Mouse (Mus musculus): ENCODE measurements around the gene Szrd1. TPM values are rescaled to one million over a fixed set of nuclear protein-coding genes. Genes with fewer than 3 reads are reported as not detected.

Szrd1 gene
- polyA plus RNA-seq, 1 experiment from 2014 or later: 33.4 TPM

- no peak for ATAC-seq
- peak overlapping the region; percentile 28; the same call in 1 of the 2 replicates for H3K27ac ChIP-seq (ENCODE audit: low read length)
These were observed 10.3 kb downstream of the Szrd1 start for GRCm38 (mm10) chr4:141129190-141129710.

DNA sequence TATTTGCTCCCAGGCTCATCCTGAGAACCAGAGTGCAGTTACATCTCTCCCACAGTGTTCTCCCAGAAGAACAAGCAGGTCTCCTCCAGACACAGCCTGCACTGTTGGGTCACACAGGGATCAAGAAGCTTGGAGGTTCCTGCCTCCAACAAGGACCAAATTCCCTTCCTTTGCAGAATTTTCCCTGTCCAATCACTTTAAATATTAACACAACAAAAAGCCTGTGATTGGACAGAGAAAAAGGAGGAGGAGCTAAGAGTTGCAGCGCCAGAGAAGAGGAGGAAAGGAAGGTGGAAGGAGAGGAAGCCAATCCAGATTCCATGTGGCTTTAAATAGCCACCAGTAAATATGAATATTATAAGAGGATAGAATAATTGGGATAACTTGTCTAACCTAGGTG lies 16.5 kb downstream of the Szrd1 start:
- 9% methylated on average over 1 of the region's 1 CpGs for WGBS
- no peaks in the 10 kb centered on the region for H3K36me3 ChIP-seq (ENCODE audit: insufficient read depth, low read length)
- H3K9me3 ChIP-seq (ENCODE audit: low read length): no peaks in the 10 kb centered on the region
- H3K4me2 ChIP-seq (replicated peaks; ENCODE audit: low read depth, low read length): no peak overlapping the region
- H3K9ac ChIP-seq (replicated peaks; ENCODE audit: low read depth): no peak overlapping the region
- H3K4me1 ChIP-seq (ENCODE audit: insufficient read depth, low read depth, low read length): no peaks in the 10 kb centered on the region
- 0 out of 2 replicates have a peak, but pooled peaks have one; percentile 5 for ATAC-seq
- no peak overlapping the region for H3K27ac ChIP-seq (ENCODE audit: low read length)
- no peak overlapping the region for H3K4me3 ChIP-seq (ENCODE audit: low read depth, low read length)
- peak; percentile 40 for DNase-seq (ENCODE audit: low spot score)
- no peaks in the 10 kb centered on the region for H3K27me3 ChIP-seq (replicated peaks; ENCODE audit: insufficient read depth, low read length)
- TF ChIP-seq EP300 (IDR thresholded peaks at IDR 0.05) (no peak), CTCF (IDR thresholded peaks at IDR 0.05) (no peak)

More at GRCm38 (mm10) chr4:141129190-141129710, 10.3 kb downstream of the Szrd1 start:
- H3K9me3 ChIP-seq (ENCODE audit: low read length): no peaks in the 10 kb centered on the region
- no peak overlapping the region for H3K4me2 ChIP-seq (replicated peaks; ENCODE audit: low read depth, low read length)
- peaks cover 35% of the 10 kb centered on the region for H3K4me1 ChIP-seq (ENCODE audit: insufficient read depth, low read depth, low read length)
- no peaks in the 10 kb centered on the region for H3K27me3 ChIP-seq (replicated peaks; ENCODE audit: insufficient read depth, low read length)
- TF ChIP-seq EP300 (IDR thresholded peaks at IDR 0.05) (no peak), CTCF (IDR thresholded peaks at IDR 0.05) (no peak)
- no peak overlapping the region for H3K4me3 ChIP-seq (ENCODE audit: low read depth, low read length)
- H3K9ac ChIP-seq (replicated peaks; ENCODE audit: low read depth): no peak overlapping the region
- no peaks in the 10 kb centered on the region for H3K36me3 ChIP-seq (ENCODE audit: insufficient read depth, low read length)
- 40% methylated on average over 6 of the region's 6 CpGs for WGBS
- DNase-seq (ENCODE audit: low spot score): peak; percentile 53

DNA sequence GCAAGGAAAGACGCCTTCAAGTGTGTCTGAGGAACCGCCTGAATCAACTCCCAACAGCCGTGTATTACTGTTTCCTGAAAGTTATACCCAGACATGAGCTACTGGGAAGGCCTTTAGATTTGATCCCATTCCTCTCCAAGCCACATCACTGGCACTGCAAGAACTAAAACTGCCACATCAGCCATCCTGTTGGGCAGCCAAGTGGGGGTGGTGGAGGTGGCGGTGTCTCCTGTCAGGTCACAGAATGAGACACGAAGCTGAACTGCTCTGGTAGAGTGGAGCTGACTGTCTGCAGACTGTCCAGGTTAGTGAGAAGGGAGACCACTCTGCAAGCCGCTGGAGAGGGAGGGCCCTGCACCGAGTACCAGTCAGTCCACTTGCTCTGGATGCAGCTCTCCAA lies 16.9 kb downstream of the Szrd1 start:
- Histone ChIP-seq H3K9me3 (ENCODE audit: low read length) (no peaks in the 10 kb centered on the region), H3K36me3 (ENCODE audit: insufficient read depth, low read length) (no peaks in the 10 kb centered on the region), H3K27me3 (replicated peaks; ENCODE audit: insufficient read depth, low read length) (no peaks in the 10 kb centered on the region), H3K4me1 (ENCODE audit: insufficient read depth, low read depth, low read length) (no peaks in the 10 kb centered on the region), H3K9ac (replicated peaks; ENCODE audit: low read depth) (no peak overlapping the region), H3K27ac (ENCODE audit: low read length) (no peak overlapping the region), H3K4me2 (replicated peaks; ENCODE audit: low read depth, low read length) (no peak overlapping the region), H3K4me3 (ENCODE audit: low read depth, low read length) (no peak overlapping the region)
- TF ChIP-seq EP300 (IDR thresholded peaks at IDR 0.05): no peak
- no peak for TF ChIP-seq CTCF (IDR thresholded peaks at IDR 0.05)
- DNase-seq (ENCODE audit: low spot score) (no peak), ATAC-seq (no peak)
- WGBS: 65% methylated on average over 7 of the region's 7 CpGs

- no peak overlapping the region for H3K9ac ChIP-seq (replicated peaks; ENCODE audit: low read depth)
- TF ChIP-seq EP300 (IDR thresholded peaks at IDR 0.05): no peak
- TF ChIP-seq CTCF (IDR thresholded peaks at IDR 0.05): peak; percentile 86
- no peak overlapping the region for H3K4me3 ChIP-seq (ENCODE audit: low read depth, low read length)
- DNase-seq (ENCODE audit: low spot score): peak; percentile 68
- 23% methylated on average over 11 of the region's 11 CpGs for WGBS
- H3K4me1 ChIP-seq (ENCODE audit: insufficient read depth, low read depth, low read length): no peaks in the 10 kb centered on the region
- H3K36me3 ChIP-seq (ENCODE audit: insufficient read depth, low read length): peaks cover 10% of the 10 kb centered on the region; the same call in 1 of the 2 replicates
- peak; percentile 53; the same call in 1 of the 2 replicates for ATAC-seq
- H3K9me3 ChIP-seq (ENCODE audit: low read length): no peaks in the 10 kb centered on the region
- H3K4me2 ChIP-seq (replicated peaks; ENCODE audit: low read depth, low read length): no peak overlapping the region
- H3K27ac ChIP-seq (ENCODE audit: low read length): no peak overlapping the region
- H3K27me3 ChIP-seq (replicated peaks; ENCODE audit: insufficient read depth, low read length): no peaks in the 10 kb centered on the region
These were observed 18.9 kb downstream of the Szrd1 start for GRCm38 (mm10) chr4:141120700-141121099.

- Histone ChIP-seq H3K27ac (ENCODE audit: low read length) (no peak overlapping the region), H3K4me3 (ENCODE audit: low read depth, low read length) (no peak overlapping the region), H3K9me3 (ENCODE audit: low read length) (no peaks in the 10 kb centered on the region), H3K27me3 (replicated peaks; ENCODE audit: insufficient read depth, low read length) (no peaks in the 10 kb centered on the region), H3K9ac (replicated peaks; ENCODE audit: low read depth) (no peak overlapping the region), H3K4me2 (replicated peaks; ENCODE audit: low read depth, low read length) (no peak overlapping the region), H3K4me1 (ENCODE audit: insufficient read depth, low read depth, low read length) (no peaks in the 10 kb centered on the region), H3K36me3 (ENCODE audit: insufficient read depth, low read length) (peaks cover 12% of the 10 kb centered on the region; the same call in 1 of the 2 replicates)
- 45% methylated on average over 4 of the region's 4 CpGs for WGBS
- DNase-seq (ENCODE audit: low spot score) (no peak), ATAC-seq (no peak)
- no peak for TF ChIP-seq CTCF (IDR thresholded peaks at IDR 0.05)
- no peak for TF ChIP-seq EP300 (IDR thresholded peaks at IDR 0.05)
These were observed 20.9 kb downstream of the Szrd1 start for GRCm38 (mm10) chr4:141118691-141119090.

DNA sequence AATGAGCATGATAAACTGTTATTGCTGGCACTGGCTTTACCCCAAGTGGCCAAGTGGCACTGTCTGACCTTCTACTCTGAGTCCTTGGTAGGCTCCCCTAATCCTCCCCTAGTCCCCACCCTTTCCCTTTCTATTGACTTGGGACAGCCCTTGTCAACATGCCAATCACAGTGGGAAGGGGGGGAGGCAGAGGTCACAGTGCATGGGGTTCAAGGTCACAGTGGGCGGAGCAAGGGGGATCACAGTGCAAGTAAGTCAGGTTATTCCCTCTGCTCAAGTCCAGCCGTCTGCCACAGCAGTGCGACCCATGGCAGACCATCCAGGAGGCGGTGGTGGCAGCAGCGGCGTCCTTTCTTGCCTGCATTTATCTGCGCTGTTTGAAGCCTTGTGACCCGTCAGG lies 24.2 kb downstream of the Szrd1 start:
- TF ChIP-seq EP300 (IDR thresholded peaks at IDR 0.05) (no peak), CTCF (IDR thresholded peaks at IDR 0.05) (no peak)
- no peaks in the 10 kb centered on the region for H3K27me3 ChIP-seq (replicated peaks; ENCODE audit: insufficient read depth, low read length)
- DNase-seq (ENCODE audit: low spot score) (no peak), ATAC-seq (no peak)
- WGBS: 81% methylated on average over 8 of the region's 8 CpGs
- no peak overlapping the region for H3K27ac ChIP-seq (ENCODE audit: low read length)
- H3K4me2 ChIP-seq (replicated peaks; ENCODE audit: low read depth, low read length): no peak overlapping the region
- no peaks in the 10 kb centered on the region for H3K4me1 ChIP-seq (ENCODE audit: insufficient read depth, low read depth, low read length)
- H3K9ac ChIP-seq (replicated peaks; ENCODE audit: low read depth): no peak overlapping the region
- no peaks in the 10 kb centered on the region for H3K9me3 ChIP-seq (ENCODE audit: low read length)
- no peak overlapping the region for H3K4me3 ChIP-seq (ENCODE audit: low read depth, low read length)
- peaks cover 12% of the 10 kb centered on the region; the same call in 1 of the 2 replicates for H3K36me3 ChIP-seq (ENCODE audit: insufficient read depth, low read length)

Data from lung, postnatal 0 days (tissue).